Mouse (Mus musculus) cortical plate, adult 2 months (tissue): ENCODE results near the gene Dnase1l3. TPM values are rescaled to one million over a fixed set of nuclear protein-coding genes. Genes with fewer than 3 reads are reported as not detected.
A peak's percentile ranks its signal among the peaks of the same experiment; 100 is the strongest.

ENCODE experiments used
- H3K27ac ChIP-seq: fragments of 200-500 bp; 2 replicates; pipeline ENCODE4 v1.5.1; 2012; ENCODE audit warnings: low read length, control low read depth, inconsistent platforms; ENCODE audit not compliant: insufficient read depth
- H3K4me1 ChIP-seq: fragments of 200-500 bp; 2 replicates; pipeline ENCODE4 v1.6.1; 2011; ENCODE audit warnings: low read length; ENCODE audit not compliant: control insufficient read depth, insufficient read depth
- H3K4me3 ChIP-seq: fragments of 200-500 bp; 2 replicates; pipeline ENCODE4 v1.5.1; 2011; ENCODE audit warnings: mild to moderate bottlenecking, low read length, control low read depth; ENCODE audit not compliant: insufficient read depth
- CTCF ChIP-seq: fragments of 200-500 bp; IDR thresholded peaks from 2 replicates; pipeline ENCODE4 v1.5.1; 2011; ENCODE audit warnings: mild to moderate bottlenecking, control low read depth, low read length; ENCODE audit not compliant: insufficient read depth; ENCODE audit errors: extremely low read depth
- POLR2A ChIP-seq: fragments of 200-500 bp; IDR thresholded peaks from 2 replicates; pipeline ENCODE4 v1.6.1; 2011; ENCODE audit warnings: mild to moderate bottlenecking, low read length, control low read depth; ENCODE audit not compliant: insufficient read depth; ENCODE audit errors: extremely low read depth
- polyA plus RNA-seq: library from polyadenylated mRNA; depleted of rRNA; stranded (reverse); fragments of >200 nt; gene quantifications from 2 replicates; pipeline ENCODE4 v1.2.3, GENCODE M21; 2012

Dnase1l3 gene
- polyA plus RNA-seq, 1 experiment: 0.02 TPM

DNA sequence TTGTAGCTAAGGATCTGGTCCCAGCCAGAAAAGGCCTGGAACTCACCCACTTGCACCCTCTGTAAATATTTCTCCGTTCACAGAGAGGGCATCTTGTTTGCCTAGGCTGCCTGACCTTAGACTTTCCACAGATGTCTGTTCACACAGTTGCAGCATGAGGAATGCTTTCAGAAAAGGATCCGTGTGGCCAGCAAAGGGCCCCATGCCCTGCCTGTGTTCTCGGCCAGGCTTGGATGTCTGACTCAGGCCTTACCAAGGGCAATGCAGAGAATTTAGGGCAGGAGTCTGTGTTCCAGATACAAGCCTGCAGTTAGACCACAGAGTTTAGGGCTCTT lies 50.6 kb downstream of the Dnase1l3 start:
- no peak for TF ChIP-seq POLR2A
- TF ChIP-seq CTCF: no peak
- H3K4me3 ChIP-seq: no peak overlapping the region
- 0 out of 2 replicates have a peak, but pooled peaks cover 1% of the 10 kb centered on the region for H3K4me1 ChIP-seq
- 0 out of 2 replicates have a peak overlapping the region, but pooled peaks have one; percentile 71 for H3K27ac ChIP-seq

DNA sequence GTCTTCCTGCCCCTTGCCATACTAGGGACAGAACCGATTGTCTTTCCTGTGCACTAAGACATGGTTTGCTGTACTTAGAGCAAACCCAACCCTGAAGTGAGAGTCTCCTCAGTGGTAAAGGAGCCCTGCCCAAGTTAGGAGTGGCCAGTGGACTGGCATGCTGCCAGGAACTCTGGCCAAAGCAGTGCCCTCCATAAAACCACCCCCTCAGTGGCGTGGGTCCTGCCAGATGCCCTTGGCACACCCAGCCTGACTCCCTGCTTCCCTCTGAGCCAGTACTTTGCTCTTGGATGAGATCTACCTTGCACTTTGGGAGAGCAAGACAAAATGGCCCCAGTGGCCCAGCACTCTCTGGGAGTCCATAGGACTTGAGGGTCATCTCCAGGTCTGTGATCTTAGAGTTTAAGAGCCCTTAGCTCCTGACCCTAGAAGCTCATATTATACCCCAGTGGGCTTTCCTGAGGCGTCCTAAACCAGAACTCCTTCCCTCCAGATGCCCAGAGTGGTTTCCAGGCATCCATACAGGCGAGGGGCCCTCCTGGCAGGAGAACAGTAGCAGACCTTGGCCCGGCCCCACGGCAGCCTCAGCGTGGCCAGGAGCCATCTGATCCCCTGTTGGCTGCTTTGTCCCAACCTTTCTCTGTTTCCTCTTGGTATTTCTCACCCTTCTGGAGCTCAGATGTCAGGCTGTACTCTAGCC lies 51.1 kb downstream of the Dnase1l3 start:
- no peak overlapping the region for H3K4me3 ChIP-seq
- TF ChIP-seq POLR2A (no peak), CTCF (no peak)
- H3K4me1 ChIP-seq: 0 out of 2 replicates have a peak, but pooled peaks cover 1% of the 10 kb centered on the region
- no peak overlapping the region for H3K27ac ChIP-seq

DNA sequence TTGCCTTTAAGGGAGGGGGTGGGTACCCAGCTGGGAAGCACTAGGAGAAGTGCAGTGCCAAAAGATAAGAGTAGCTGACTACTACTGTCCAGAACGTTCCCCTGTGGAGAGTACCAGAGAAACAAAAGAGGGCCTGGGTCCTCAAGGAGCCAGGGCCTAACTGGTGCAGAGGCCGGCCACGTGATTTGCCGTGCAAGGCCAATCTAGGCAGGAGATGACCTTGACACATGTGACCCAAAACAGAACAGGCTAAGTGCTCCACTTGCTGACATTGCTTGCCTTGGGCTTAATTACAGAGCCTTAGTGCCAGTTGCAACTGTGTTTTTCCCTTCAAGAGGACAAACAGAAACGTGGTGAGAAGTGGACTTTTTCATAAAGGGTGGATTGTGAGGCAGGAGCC lies 53.0 kb downstream of the Dnase1l3 start:
- no peak overlapping the region for H3K27ac ChIP-seq
- TF ChIP-seq CTCF: no peak
- no peak for TF ChIP-seq POLR2A
- 0 out of 2 replicates have a peak, but pooled peaks cover 1% of the 10 kb centered on the region for H3K4me1 ChIP-seq
- H3K4me3 ChIP-seq: no peak overlapping the region

DNA sequence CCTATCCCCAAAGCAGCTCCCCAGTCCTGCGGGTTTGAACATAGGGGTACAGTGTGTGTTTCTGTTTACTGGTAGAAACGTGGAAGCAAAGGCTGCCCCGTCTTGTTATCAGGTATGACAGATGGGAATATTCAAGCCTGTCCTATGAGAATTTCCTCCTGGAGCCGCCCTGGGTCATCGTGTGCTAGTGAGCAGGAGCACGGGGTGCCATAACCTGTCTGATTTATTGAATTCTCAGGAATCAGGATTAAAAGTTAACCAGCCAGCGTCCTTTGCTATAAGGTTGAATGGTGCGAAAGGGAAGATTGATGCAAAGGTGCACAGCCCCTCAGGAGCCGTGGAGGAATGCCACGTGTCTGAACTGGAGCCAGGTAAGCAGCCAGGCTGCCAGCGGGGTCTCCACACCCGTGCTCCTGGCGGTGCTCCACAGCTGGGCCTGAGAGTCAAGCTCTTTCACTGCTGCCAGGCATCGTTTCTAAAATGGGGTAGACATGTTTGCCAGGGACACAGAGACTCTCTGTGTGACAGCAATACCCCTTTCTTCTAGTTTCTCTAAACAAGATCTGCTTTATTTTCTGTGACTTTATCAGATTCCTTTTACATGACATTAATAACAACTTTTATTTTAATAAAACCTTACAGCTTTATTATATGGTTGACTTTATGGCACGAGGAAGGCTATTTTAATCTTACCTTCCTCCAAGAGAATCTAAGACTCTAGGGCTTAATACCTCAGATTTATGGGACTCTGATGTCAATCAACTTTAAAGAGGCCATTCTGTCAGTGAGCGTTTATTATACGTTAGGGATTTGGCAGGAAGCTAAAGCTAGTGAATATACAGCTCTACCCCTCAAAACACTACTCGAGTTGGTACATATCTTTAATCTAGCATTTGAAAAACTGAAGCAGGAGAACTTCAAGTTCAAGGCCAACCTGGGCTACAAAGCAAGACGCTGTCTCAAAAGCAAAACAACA lies 55.3 kb downstream of the Dnase1l3 start:
- Histone ChIP-seq H3K4me1 (0 out of 2 replicates have a peak, but pooled peaks cover 1% of the 10 kb centered on the region), H3K4me3 (no peak overlapping the region), H3K27ac (no peak overlapping the region)
- no peak for TF ChIP-seq POLR2A
- TF ChIP-seq CTCF: no peak

DNA sequence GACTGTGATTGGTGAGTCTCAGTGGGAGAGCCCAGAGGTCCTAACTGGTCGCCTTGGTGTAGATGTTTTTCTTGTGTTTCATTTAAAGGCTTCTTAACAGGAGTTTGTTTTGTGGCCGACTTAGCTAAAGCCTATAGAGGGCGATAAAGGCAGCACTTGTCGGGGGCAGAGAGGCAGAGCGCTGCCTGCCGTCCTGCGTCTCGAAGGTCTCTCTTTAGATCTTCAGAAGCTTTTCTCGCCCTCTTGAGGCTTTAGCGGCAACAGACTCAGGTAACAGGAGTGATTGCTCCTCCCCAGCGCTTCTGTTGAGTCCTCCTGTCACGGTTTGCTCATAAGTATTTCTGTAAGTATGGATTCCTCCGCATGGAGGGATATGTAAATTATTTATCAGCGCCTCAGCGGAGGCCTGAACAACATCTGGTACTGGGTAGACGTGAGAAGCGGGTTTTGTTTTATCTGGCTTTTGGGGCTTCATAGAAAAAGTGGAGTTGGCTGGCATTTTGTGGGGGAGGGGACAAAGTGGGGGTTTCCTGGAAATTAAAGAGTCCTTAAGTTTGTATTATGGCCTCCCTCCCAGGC lies 57.2 kb downstream of the Dnase1l3 start:
- Histone ChIP-seq H3K4me1 (no peaks in the 10 kb centered on the region), H3K4me3 (no peak overlapping the region), H3K27ac (no peak overlapping the region)
- TF ChIP-seq POLR2A: no peak
- TF ChIP-seq CTCF: peak; percentile 59

DNA sequence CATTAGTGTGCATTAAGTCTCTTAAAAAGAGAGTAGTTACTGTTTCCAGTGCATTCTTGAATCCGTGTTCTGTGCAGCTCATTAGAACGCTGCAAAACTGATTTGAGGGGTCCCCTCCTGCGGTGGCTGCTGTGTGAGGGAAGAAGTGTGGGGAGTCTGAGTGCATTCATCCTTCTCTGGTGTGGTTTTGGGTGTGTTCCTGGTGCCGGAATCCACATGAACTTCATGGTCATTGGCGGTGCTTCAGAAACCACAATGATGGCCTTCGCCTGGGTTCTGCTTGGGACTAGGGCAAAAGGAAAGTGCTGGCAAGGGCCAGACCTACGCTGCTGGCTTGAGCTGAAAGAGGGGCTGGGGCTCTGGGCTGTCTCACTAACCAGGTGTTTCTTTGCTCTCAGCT lies 60.2 kb downstream of the Dnase1l3 start:
- no peak overlapping the region for H3K4me3 ChIP-seq
- H3K4me1 ChIP-seq: no peaks in the 10 kb centered on the region
- TF ChIP-seq POLR2A (no peak), CTCF (no peak)
- H3K27ac ChIP-seq: no peak overlapping the region

DNA sequence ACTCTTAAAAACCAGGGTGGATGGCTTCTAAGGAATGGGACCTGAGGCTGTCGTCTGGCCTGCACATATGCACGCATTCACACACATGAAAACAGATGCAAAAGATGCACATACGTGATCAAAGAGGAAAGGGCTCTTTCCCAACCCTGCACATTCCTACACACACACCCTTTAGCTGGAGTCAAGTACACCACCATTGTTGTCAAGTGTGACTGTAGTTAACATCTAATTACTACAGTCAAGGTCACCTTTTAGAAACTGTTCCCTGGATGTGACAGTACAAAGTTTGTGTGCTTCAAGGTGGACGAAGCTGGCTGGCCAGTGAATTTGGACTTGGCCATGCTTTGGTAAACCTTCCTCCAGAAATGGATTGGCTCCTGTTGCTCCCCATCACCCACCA lies 62.2 kb downstream of the Dnase1l3 start:
- no peak for TF ChIP-seq CTCF
- no peak for TF ChIP-seq POLR2A
- Histone ChIP-seq H3K4me3 (no peak overlapping the region), H3K27ac (no peak overlapping the region), H3K4me1 (no peaks in the 10 kb centered on the region)

DNA sequence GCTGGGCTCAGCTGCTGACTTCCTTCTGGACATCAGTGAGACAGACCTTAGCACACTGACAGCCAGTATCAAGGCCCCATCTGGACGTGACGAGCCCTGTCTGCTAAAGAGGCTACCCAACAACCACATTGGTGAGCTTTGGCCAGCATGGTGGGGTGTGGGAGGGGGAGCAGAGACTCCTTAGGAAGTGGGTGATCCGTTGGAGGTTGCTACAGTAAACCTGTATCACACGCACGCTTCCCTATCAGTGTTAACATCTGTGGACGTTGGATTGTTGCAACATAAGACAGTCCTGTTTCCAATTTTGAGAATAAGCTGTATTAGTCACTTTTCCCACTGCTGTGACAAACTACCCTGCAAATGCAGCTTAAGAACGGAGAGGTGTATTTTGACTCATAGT lies 65.3 kb downstream of the Dnase1l3 start:
- no peak overlapping the region for H3K4me3 ChIP-seq
- TF ChIP-seq CTCF (no peak), POLR2A (no peak)
- peaks cover 2% of the 10 kb centered on the region; the same call in 1 of the 2 replicates for H3K4me1 ChIP-seq
- H3K27ac ChIP-seq: no peak overlapping the region

DNA sequence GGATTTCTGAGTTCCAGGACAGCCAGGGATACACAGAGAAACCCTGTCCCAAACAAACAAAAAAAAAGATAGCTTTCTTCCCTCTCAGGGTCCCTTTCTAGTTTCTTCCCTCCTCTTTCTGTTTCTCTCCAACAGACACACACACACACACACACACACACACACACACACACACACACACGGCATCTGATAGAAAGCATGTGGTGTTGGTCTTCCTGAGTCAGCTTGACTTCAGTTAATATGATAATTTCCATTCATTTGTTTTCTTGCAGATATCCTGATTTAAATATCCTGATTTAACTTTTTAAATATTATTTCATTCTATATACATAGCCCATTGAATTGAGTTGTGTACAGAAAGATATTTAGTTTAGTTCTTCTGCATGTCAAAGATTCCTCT lies 66.0 kb downstream of the Dnase1l3 start:
- H3K4me3 ChIP-seq: no peak overlapping the region
- H3K27ac ChIP-seq: no peak overlapping the region
- H3K4me1 ChIP-seq: peaks cover 2% of the 10 kb centered on the region; the same call in 1 of the 2 replicates
- TF ChIP-seq CTCF: no peak
- TF ChIP-seq POLR2A: no peak
